Mouse (Mus musculus): Measurements from ENCODE around the gene Lnx2. TPM values are rescaled to one million over a fixed set of nuclear protein-coding genes. Genes with fewer than 3 reads are reported as not detected.

Gene Lnx2
- polyA plus RNA-seq, 1 experiment from 2014 or later: 11.2 TPM

DNA sequence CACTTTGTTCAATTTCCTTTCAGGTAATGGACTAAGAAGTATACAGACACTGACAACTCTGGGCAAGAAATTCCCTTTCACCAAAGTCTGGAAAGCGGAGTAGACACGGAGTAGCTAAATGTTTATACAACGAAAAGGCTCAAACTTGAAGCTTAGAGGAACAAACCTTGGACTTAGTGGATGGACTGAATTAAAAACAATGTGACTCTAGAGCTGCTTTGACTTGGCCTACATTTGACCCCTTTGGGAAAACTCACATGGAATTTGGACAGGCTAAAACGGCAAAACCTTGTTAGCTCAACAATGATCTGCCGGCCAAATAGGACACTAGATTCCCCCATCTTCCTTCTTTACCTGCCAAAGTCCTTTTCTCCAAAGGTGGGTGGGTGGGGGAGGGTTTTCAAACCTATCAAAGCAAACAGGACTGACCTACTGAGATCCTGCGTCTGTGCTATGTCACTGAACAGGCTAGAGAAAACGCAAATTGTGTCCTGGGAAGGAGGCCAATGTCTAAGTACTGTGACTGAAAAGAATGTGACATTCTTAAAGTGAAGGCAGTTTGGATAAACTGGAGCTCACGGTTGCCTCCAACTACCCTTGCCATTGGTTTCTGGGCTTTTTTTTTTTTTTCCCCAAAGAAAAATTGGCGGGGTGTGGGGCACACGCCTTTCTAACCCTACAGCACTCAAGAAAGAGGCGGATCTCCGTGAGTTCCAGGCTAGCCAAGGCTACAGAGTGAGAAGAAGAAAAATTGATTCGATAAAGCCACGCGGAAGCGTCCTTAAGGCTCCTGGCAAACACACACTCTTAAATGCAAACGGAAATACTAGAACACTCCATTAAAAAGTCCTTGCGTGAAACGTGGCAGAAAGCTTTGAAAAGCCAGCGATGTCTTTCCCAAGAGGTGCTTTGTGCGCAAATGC is 1.0 kb downstream of the Lnx2 start:
- Histone ChIP-seq H3K27me3 (no peaks in the 10 kb centered on the region), H3K4me2 (replicated peaks) (peak overlapping the region; percentile 95), H3K4me1 (peaks cover 25% of the 10 kb centered on the region), H3K27ac (peak overlapping the region; percentile 89; the same call in 1 of the 2 replicates), H3K4me3 (peak overlapping the region; percentile 82), H3K36me3 (peaks cover 9% of the 10 kb centered on the region), H3K9me3 (no peaks in the 10 kb centered on the region), H3K9ac (peak overlapping the region; percentile 84)
- 15% methylated on average over 21 of the region's 21 CpGs for WGBS
- ATAC-seq (ENCODE audit: low FRiP score, low read depth): no peak

DNA sequence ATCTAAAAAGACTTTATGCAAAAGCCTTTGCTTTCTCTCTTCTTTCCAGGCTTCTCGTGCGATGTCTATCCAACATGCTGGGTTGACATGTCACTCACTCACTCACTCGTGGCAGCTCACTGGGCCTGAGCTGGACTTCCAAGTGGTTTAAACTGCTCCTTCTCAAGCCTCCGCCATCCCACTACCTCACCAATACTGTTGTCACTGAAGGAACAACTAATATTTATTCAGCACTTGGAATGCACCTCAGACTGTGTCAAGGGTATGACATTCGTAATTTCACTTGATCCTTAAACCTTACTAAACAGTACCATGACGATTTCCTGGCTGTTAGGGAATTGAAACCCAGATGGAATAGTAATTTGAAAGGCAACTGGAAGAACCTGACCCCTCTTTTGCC is 2.6 kb downstream of the Lnx2 start:
- Histone ChIP-seq H3K27ac (no peak overlapping the region), H3K36me3 (0 out of 2 replicates have a peak, but pooled peaks cover 3% of the 10 kb centered on the region), H3K4me3 (no peak overlapping the region), H3K27me3 (no peaks in the 10 kb centered on the region), H3K9me3 (no peaks in the 10 kb centered on the region), H3K4me1 (peaks cover 24% of the 10 kb centered on the region), H3K9ac (no peak overlapping the region), H3K4me2 (replicated peaks) (no peak overlapping the region)
- ATAC-seq (ENCODE audit: low FRiP score, low read depth): no peak
- WGBS: 88% methylated on average over 6 of the region's 6 CpGs

DNA sequence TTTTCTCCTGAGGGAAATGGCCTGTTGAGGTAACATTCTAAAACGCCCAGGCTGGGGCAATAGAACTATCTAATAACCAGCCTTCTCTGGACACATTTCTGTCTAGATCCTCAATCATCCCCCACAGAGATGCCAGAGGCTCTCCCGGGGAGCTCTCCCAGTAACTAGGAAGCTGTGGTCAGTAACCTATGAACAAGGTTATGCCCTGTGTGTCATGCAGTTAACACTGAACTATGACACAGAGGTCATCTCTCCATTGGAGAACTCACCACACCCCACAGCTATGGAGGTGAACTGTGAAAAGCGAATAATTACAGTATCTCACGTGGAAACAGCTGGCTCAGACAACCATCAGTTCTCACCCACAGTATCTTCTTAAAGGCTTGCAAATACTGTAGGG is 4.5 kb downstream of the Lnx2 start:
- Histone ChIP-seq H3K27ac (no peak overlapping the region), H3K9ac (no peak overlapping the region), H3K36me3 (no peaks in the 10 kb centered on the region), H3K4me1 (peaks cover 14% of the 10 kb centered on the region), H3K4me2 (replicated peaks) (no peak overlapping the region), H3K9me3 (no peaks in the 10 kb centered on the region), H3K27me3 (no peaks in the 10 kb centered on the region), H3K4me3 (no peak overlapping the region)
- 70% methylated on average over 4 of the region's 4 CpGs for WGBS
- ATAC-seq (ENCODE audit: low FRiP score, low read depth): no peak

DNA sequence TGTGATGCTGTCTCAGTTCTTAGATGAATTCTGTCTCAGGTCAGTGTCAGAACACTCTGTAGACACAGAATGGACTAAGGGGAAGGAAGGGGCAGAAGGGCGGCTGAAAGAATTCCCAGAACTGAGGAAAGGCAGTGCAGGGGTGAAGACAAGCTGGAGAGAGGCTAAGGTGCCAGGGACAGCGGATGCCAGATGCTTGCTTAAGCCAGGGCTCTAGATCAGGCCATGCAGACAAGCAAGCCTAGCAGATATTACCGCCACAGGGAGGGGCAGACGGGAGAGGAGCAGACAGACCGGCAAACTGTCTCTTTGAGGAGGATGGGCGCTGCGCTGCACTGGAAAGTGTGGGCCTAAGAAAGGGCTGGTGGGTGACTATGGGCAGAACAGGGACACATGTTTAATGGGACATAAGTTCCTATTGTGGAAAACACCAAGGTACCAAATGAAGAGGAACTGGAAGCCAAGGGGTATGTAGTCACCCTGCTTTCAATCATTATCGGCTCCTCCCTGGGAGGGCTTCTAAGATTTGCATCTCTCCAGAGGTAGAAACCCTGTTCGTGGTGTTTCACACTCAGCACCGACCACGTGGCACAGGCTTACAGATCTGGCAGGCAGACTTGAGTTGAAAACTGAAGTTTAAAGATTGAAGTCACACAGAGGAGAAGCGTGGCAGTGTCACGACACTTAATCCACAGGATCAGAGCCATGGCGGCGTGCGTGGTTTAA is 5.4 kb downstream of the Lnx2 start:
- Histone ChIP-seq H3K9ac (no peak overlapping the region), H3K27me3 (no peaks in the 10 kb centered on the region), H3K4me2 (replicated peaks) (no peak overlapping the region), H3K4me3 (no peak overlapping the region), H3K36me3 (no peaks in the 10 kb centered on the region), H3K4me1 (peaks cover 14% of the 10 kb centered on the region), H3K9me3 (no peaks in the 10 kb centered on the region), H3K27ac (no peak overlapping the region)
- 71% methylated on average over 16 of the region's 16 CpGs for WGBS
- ATAC-seq (ENCODE audit: low FRiP score, low read depth): no peak

DNA sequence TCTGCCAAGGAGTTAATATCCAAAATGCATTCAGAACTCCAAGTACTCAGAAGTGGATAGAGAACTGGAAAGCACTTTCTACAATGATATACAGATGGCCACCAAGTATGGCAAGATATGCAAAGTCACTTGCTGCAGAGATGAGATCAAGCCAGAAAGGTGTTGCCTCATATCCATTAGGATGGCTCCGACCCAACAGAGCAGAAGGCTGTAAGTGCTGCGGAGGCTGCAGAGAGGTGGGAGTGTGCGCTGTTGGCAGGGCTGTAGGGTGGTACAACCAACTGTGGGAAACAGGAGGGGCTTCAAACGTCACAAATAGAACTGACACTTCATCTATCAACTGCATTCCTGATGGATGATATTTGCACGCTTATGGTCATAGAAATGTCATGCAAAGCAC is 7.5 kb downstream of the Lnx2 start:
- Histone ChIP-seq H3K9ac (no peak overlapping the region), H3K9me3 (no peaks in the 10 kb centered on the region), H3K27ac (no peak overlapping the region), H3K4me1 (peaks cover 4% of the 10 kb centered on the region; the same call in 1 of the 2 replicates), H3K36me3 (no peaks in the 10 kb centered on the region), H3K4me3 (no peak overlapping the region), H3K27me3 (no peaks in the 10 kb centered on the region), H3K4me2 (replicated peaks) (no peak overlapping the region)
- 77% methylated on average over 5 of the region's 5 CpGs for WGBS
- no peak for ATAC-seq (ENCODE audit: low FRiP score, low read depth)

DNA sequence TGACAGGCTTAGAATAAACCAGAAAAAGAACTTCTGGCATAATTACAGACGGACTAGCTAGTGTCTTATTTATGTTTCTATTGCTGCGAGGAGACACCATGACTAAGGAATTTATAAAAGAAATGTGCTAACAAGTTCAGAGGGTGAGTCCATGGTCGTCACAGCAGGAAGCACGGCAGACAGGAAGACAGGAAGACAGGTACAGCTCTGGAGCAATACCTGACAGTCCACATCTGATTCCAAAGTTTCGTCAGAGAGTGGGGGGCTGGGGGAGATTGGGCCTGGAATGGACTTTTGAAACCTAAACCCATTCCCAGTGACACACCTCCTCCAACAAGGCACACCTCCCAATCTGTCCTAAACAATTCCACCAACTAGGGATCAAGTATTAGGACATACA is 9.4 kb downstream of the Lnx2 start:
- Histone ChIP-seq H3K4me3 (no peak overlapping the region), H3K27me3 (no peaks in the 10 kb centered on the region), H3K9me3 (no peaks in the 10 kb centered on the region), H3K4me2 (replicated peaks) (no peak overlapping the region), H3K27ac (no peak overlapping the region), H3K9ac (no peak overlapping the region), H3K36me3 (no peaks in the 10 kb centered on the region), H3K4me1 (peaks cover 4% of the 10 kb centered on the region; the same call in 1 of the 2 replicates)
- WGBS: 61% methylated on average over 5 of the region's 5 CpGs
- ATAC-seq (ENCODE audit: low FRiP score, low read depth): no peak

DNA sequence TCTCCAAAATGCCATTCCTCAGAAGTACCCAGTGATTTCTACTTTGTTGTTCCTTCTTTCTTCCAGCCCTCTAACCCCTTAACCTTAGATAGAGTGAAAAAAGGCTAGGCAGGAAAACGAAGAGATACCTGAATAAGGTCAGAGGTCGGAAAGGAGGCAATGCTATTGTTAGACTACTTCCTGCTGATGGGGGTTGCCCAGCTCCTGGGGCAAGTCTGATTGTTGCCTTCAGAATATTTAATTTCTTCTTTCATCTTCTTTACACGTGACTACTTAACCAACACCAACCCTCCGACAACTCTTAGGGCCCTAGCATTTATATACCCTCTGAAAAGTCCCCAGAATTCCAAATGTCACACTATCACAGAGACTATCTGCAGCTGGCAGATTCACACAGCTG is 10.3 kb downstream of the Lnx2 start:
- WGBS: 66% methylated on average over 4 of the region's 4 CpGs
- H3K4me1 ChIP-seq: peaks cover 4% of the 10 kb centered on the region; the same call in 1 of the 2 replicates
- ATAC-seq (ENCODE audit: low FRiP score, low read depth): no peak
- H3K9ac ChIP-seq: no peak overlapping the region
- H3K9me3 ChIP-seq: no peaks in the 10 kb centered on the region
- H3K27ac ChIP-seq: no peak overlapping the region
- H3K4me3 ChIP-seq: no peak overlapping the region
- H3K4me2 ChIP-seq (replicated peaks): no peak overlapping the region
- H3K36me3 ChIP-seq: no peaks in the 10 kb centered on the region
- H3K27me3 ChIP-seq: no peaks in the 10 kb centered on the region

DNA sequence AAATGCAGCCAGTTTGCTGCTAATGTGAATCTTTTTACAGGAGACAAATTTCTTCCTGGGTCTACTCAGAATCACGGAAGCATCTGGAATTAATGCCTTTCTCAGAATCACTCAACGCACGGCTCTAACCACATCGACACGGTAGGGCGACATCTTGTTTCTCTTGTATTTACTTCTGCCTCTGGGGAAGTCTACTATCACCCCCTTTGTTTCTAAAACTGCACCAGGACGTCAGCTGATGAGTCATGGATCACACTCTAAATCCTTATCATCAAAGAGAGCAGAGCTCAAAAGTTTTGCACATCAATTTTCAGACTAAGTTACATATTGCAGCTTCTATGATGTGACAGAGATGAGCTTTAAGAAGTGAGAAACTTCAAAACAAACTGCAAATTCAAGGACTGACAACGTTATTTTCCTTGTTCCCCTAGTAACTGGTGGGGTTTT is 13.1 kb downstream of the Lnx2 start:
- WGBS: 60% methylated on average over 8 of the region's 8 CpGs
- no peak overlapping the region for H3K4me3 ChIP-seq

DNA sequence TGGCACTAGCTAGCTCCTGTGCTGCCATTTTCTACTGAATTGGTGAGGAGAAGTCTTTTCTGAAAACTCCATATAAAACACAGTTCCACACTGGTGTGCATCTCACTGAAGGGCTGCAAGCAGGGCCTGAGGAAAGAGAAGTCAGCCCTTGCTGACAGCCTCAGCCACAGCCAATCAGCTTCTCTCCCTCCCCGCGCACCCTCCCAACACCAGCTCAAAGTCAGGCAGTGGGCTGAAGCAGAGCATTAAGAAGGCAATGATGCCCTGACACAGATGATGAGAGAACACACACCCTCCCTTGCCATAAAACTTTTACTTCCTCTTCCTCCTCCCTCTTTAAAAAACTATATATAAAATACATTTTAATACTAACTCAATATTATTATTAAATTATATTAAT is 16.4 kb downstream of the Lnx2 start:
- H3K4me1 ChIP-seq: peaks cover 3% of the 10 kb centered on the region; the same call in 1 of the 2 replicates
- ATAC-seq (ENCODE audit: low FRiP score, low read depth): no peak
- no peaks in the 10 kb centered on the region for H3K9me3 ChIP-seq
- H3K27me3 ChIP-seq: no peaks in the 10 kb centered on the region
- no peak overlapping the region for H3K9ac ChIP-seq
- no peak overlapping the region for H3K4me2 ChIP-seq (replicated peaks)
- H3K36me3 ChIP-seq: no peaks in the 10 kb centered on the region
- no peak overlapping the region for H3K4me3 ChIP-seq
- no peak overlapping the region for H3K27ac ChIP-seq
- 85% methylated on average over 2 of the region's 2 CpGs for WGBS

More for the DNA sequence above, 13.1 kb downstream of the Lnx2 start:
- Histone ChIP-seq H3K4me2 (replicated peaks) (no peak overlapping the region), H3K4me1 (no peaks in the 10 kb centered on the region), H3K9ac (no peak overlapping the region), H3K36me3 (no peaks in the 10 kb centered on the region), H3K9me3 (no peaks in the 10 kb centered on the region), H3K27ac (no peak overlapping the region), H3K27me3 (no peaks in the 10 kb centered on the region)
- no peak for ATAC-seq (ENCODE audit: low FRiP score, low read depth)

DNA sequence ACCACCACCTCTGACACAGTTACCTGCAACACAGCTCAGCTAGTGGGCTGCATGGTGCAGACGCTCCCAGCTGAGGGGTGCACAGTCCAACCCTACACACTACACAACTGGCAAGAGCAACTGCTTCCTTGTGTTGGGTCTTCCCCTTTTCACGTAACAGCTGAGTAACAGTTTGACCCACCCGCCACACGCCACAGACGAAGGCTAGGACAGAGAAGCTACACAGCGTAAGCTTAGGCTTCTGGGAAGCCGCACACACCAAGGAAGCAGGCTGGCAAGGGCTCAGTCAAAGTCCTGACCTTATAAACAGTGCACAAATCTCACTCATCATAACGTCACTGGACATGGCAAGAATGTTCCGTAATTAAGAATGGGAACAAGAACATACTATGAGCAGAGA is 17.1 kb downstream of the Lnx2 start:
- Histone ChIP-seq H3K4me1 (peaks cover 3% of the 10 kb centered on the region; the same call in 1 of the 2 replicates), H3K4me3 (no peak overlapping the region), H3K27me3 (no peaks in the 10 kb centered on the region), H3K4me2 (replicated peaks) (no peak overlapping the region), H3K36me3 (no peaks in the 10 kb centered on the region), H3K9me3 (no peaks in the 10 kb centered on the region), H3K9ac (no peak overlapping the region), H3K27ac (no peak overlapping the region)
- 91% methylated on average over 9 of the region's 9 CpGs for WGBS
- ATAC-seq (ENCODE audit: low FRiP score, low read depth): no peak; the same call in 1 of the 2 replicates

DNA sequence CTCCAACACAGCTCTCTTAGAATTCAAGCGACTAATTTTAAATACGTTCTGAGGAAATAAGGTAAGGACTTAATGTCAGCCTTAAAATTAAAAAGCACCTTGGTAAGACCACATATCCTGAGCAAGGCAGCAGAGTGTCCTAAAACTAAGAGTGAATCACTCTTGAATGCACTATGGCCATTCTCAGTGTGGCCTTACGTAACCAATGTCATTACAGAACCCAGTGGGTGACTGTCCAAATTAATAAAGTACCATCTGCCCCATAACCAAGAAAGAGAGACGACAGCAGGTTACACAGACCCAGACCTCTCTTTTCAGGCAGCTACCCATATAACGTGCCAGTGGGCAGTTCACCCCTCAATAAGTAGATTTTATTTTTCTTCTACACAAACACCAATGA is 17.7 kb downstream of the Lnx2 start:
- H3K27ac ChIP-seq: no peak overlapping the region
- H3K9me3 ChIP-seq: no peaks in the 10 kb centered on the region
- H3K36me3 ChIP-seq: no peaks in the 10 kb centered on the region
- H3K4me2 ChIP-seq (replicated peaks): no peak overlapping the region
- ATAC-seq (ENCODE audit: low FRiP score, low read depth): no peak
- 87% methylated on average over 5 of the region's 5 CpGs for WGBS
- no peak overlapping the region for H3K4me3 ChIP-seq
- H3K27me3 ChIP-seq: no peaks in the 10 kb centered on the region
- peaks cover 3% of the 10 kb centered on the region; the same call in 1 of the 2 replicates for H3K4me1 ChIP-seq
- H3K9ac ChIP-seq: no peak overlapping the region
